Mouse (Mus musculus): ENCODE measurements around the gene Gm20479.

GRCm38 (mm10) chr7:27307551-27307950 is 49.7 kb downstream of the Gm20479 start:
- TF ChIP-seq CTCF (IDR thresholded peaks at IDR 0.05; ENCODE audit: extremely low read depth, insufficient read depth, low read length) (no peak), POLR2A (IDR thresholded peaks at IDR 0.05; ENCODE audit: extremely low read depth, insufficient read depth, low read length) (no peak)

All from cortical plate, adult 2 months (tissue).